ENCODE assay signal across 11 mouse cellular contexts in the genomic region with DNA sequence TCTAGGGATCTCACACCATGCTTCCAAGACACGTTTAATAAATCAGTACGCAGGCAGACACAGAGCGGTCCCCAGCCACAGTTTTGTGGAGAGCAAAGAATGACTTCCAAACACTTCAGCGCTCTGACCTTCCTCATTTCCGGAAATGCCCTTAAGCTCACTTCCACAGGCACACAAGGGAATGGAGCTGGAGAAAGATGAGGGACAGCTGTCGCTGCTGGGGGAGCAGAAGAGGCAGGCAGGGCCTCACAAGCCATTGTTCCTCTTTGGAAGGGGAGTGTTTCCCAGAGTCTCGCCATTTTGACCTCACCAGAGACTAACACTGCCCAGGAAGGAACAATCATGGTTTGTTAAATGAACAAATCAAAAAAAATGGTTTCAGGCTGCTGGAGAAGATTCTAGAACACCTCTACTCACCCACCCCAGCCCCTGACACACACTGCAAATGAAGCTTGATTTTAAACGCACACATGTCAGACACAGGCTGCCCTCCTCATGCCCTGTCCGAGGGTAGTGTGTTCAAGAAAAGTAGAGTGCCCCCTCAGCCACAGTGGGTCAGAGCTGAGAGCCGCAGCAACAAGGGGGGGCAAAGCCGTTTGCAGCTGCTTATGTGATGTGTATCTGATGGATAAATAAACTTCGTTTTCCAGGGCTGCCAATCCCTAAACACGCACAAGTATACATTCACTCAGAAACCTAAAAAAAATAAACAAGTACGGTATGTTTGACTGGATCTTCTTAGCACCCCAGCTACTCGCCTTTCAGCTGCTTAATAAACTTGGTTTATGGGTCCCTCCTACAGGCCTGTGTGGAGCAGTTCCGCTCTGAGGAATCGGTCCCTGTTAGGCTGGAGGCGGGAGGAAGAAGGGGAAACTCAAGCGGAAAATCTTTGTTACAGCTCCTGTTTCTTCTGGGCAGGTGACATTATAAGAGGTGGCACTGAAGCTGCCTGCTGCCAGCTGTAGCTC.
DNase-seq lines count a peak whose midpoint lies in the region; ATAC-seq lines count a peak whose summit lies in the region.
"Had no signal": no experiment of that assay in that cellular context is flagged by ENCODE, and none has a peak within 500 bp of the region (broad histone marks: within the 10 kb centered on the region; RNA-seq: fewer than 3 reads in every experiment).

No protein-coding gene starts in this region.

- 44% methylated on average over 19 of the region's 19 CpGs for WGBS in embryonic facial prominence, embryonic 15.5 days

- H3K4me2 ChIP-seq in embryonic facial prominence, embryonic 15.5 days (replicated peaks): no peak overlapping the region

- no peak for ATAC-seq in embryonic facial prominence, embryonic 15.5 days (ENCODE audit: insufficient number of reproducible peaks, low FRiP score, low TSS enrichment, low read depth)
- ATAC-seq: forebrain, postnatal 0 days had no signal

- H3K4me3 ChIP-seq in embryonic facial prominence, embryonic 15.5 days (replicated peaks): no peak overlapping the region

- H3K27ac ChIP-seq in embryonic facial prominence, embryonic 15.5 days (replicated peaks): peak overlapping the region; percentile 55

- intact Hi-C loops in heart, postnatal 10 days (cut with DNase I): no loop called here
- intact Hi-C loops in gastrocnemius, postnatal 14 days (cut with DNase I; ENCODE audit: low total_unique reads): loop anchor here (10.0 kb wide), 1 partner anchor 196 kb away; no protein-coding TSS in a partner anchor

- no peaks in the 10 kb centered on the region for H3K36me3 ChIP-seq in embryonic facial prominence, embryonic 15.5 days

- H3K9me3 ChIP-seq in embryonic facial prominence, embryonic 15.5 days (replicated peaks): no peaks in the 10 kb centered on the region

- H3K4me1 ChIP-seq in embryonic facial prominence, embryonic 15.5 days: peaks cover 20% of the 10 kb centered on the region

- H3K9ac ChIP-seq in embryonic facial prominence, embryonic 15.5 days: no peak overlapping the region
- H3K9ac ChIP-seq: forebrain, postnatal 0 days had no signal

- H3K27me3 ChIP-seq in embryonic facial prominence, embryonic 15.5 days: no peaks in the 10 kb centered on the region

- peak; percentile 58 for DNase-seq in kidney, postnatal 10 days
- DNase-seq in kidney, adult 8-10 months: no peak
- DNase-seq in heart, postnatal 10 days: peak; percentile 67 to 72
- DNase-seq in lung, postnatal 10 days: peak; percentile 71
- no peak for DNase-seq in gastrocnemius, postnatal 14 days
- DNase-seq in adrenal gland, postnatal 36 days: no peak
- DNase-seq: forebrain, postnatal 0 days; layer of hippocampus, adult 9-11 months; liver; right cerebral cortex, postnatal 4 days had no signal

Comparison
In these comparisons a context has a peak if more than half of its experiments do, and no peak if none do; other contexts are left out.
1. DNase-seq: peak in kidney, postnatal 10 days (single experiment), heart, postnatal 10 days (2 of 2) and lung, postnatal 10 days (single experiment); none in kidney, adult 8-10 months (0 of 2), gastrocnemius, postnatal 14 days (single experiment) and adrenal gland, postnatal 36 days (0 of 2).